9 mouse cellular contexts compared by ENCODE assay signal in the genomic region with DNA sequence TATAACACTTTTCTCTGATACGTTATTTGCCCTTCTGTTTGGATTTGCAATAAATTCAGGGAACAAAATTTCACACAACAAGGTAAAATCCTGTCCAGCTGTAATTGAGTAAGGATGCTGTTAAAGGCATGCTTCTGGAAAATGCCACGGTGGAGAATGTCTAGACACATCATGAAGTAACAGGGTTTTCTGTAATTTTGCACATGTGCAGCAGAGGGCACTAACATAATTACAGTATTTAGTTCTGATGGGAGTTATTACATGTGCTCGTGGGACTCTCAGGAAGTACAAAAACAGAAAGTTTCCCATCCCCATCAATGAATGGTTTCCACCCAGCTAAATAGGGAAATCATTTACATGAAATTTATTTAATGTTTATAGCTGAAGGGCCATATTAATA. TPM values are rescaled to one million over a fixed set of nuclear protein-coding genes. Genes with fewer than 3 reads are reported as not detected.
DNase-seq lines count a peak whose midpoint lies in the region; ATAC-seq and TF ChIP-seq lines count a peak whose summit lies in the region.
"Had no signal": no experiment of that assay in that cellular context is flagged by ENCODE, and none has a peak within 500 bp of the region (broad histone marks: within the 10 kb centered on the region; RNA-seq: fewer than 3 reads in every experiment).

No protein-coding gene starts in this region.

- no peak overlapping the region for H3K4me3 ChIP-seq in hindbrain, postnatal 0 days (ENCODE audit: low read length)
- H3K4me3 ChIP-seq in hindbrain, embryonic 16.5 days (ENCODE audit: low read length) = no peak overlapping the region
- H3K4me3 ChIP-seq in midbrain, embryonic 16.5 days (ENCODE audit: low read depth, low read length) = no peak overlapping the region
- H3K4me3 ChIP-seq: heart, embryonic 15.5 days had no signal

- no peaks in the 10 kb centered on the region for H3K4me1 ChIP-seq in hindbrain, postnatal 0 days (ENCODE audit: insufficient read depth, low read length)
- H3K4me1 ChIP-seq in hindbrain, embryonic 16.5 days (ENCODE audit: control insufficient read depth, insufficient read depth, low read depth, low read length) = no peaks in the 10 kb centered on the region
- H3K4me1 ChIP-seq in midbrain, embryonic 16.5 days (ENCODE audit: control insufficient read depth, insufficient read depth, low read length) = no peaks in the 10 kb centered on the region
- H3K4me1 ChIP-seq: heart, embryonic 15.5 days had no signal

- no peak overlapping the region for H3K4me2 ChIP-seq in hindbrain, postnatal 0 days (ENCODE audit: low read depth, low read length)
- no peak overlapping the region for H3K4me2 ChIP-seq in hindbrain, embryonic 16.5 days (ENCODE audit: low read length)
- H3K4me2 ChIP-seq in midbrain, embryonic 16.5 days (ENCODE audit: low read length) = no peak overlapping the region
- H3K4me2 ChIP-seq: heart, embryonic 15.5 days had no signal

- H3K9me3 ChIP-seq in hindbrain, postnatal 0 days (ENCODE audit: low read length) = no peaks in the 10 kb centered on the region
- H3K9me3 ChIP-seq in hindbrain, embryonic 16.5 days (ENCODE audit: control insufficient read depth, low read length) = no peaks in the 10 kb centered on the region
- H3K9me3 ChIP-seq in midbrain, embryonic 16.5 days (replicated peaks; ENCODE audit: control insufficient read depth, low read length, poor library complexity, severe bottlenecking) = no peaks in the 10 kb centered on the region
- H3K9me3 ChIP-seq: heart, embryonic 15.5 days had no signal

- peak; percentile 65 for TF ChIP-seq CTCF in hindbrain, postnatal 0 days (IDR thresholded peaks at IDR 0.05; ENCODE audit: low read depth)

- H3K27ac ChIP-seq in hindbrain, postnatal 0 days = no peak overlapping the region
- no peak overlapping the region for H3K27ac ChIP-seq in hindbrain, embryonic 16.5 days (ENCODE audit: low read depth, low read length)
- H3K27ac ChIP-seq in midbrain, embryonic 16.5 days (ENCODE audit: low read length) = no peak overlapping the region
- H3K27ac ChIP-seq: heart, embryonic 15.5 days had no signal

- intact Hi-C loops in left cerebral cortex, postnatal 14 days (cut with DNase I) = loop anchor here (2.0 kb wide), 1 partner anchor 220 kb away; no protein-coding TSS in a partner anchor

- no peaks in the 10 kb centered on the region for H3K36me3 ChIP-seq in hindbrain, postnatal 0 days (ENCODE audit: insufficient read depth, low read length)
- no peaks in the 10 kb centered on the region for H3K36me3 ChIP-seq in hindbrain, embryonic 16.5 days (ENCODE audit: control insufficient read depth, insufficient read depth, low read length)
- no peaks in the 10 kb centered on the region for H3K36me3 ChIP-seq in splenic B cell, adult 2 months (ENCODE audit: control insufficient read depth, insufficient read depth, low read length, poor library complexity, severe bottlenecking)
- no peaks in the 10 kb centered on the region for H3K36me3 ChIP-seq in midbrain, embryonic 16.5 days (ENCODE audit: control insufficient read depth, insufficient read depth, low read length)
- H3K36me3 ChIP-seq: heart, embryonic 15.5 days had no signal

- H3K27me3 ChIP-seq in hindbrain, postnatal 0 days (ENCODE audit: insufficient read depth, low read length) = no peaks in the 10 kb centered on the region
- no peaks in the 10 kb centered on the region for H3K27me3 ChIP-seq in hindbrain, embryonic 16.5 days (replicated peaks; ENCODE audit: control insufficient read depth, insufficient read depth, low read length)
- H3K27me3 ChIP-seq in splenic B cell, adult 2 months (ENCODE audit: control insufficient read depth, insufficient read depth, low read length, poor library complexity, severe bottlenecking) = no peaks in the 10 kb centered on the region
- no peaks in the 10 kb centered on the region for H3K27me3 ChIP-seq in midbrain, embryonic 16.5 days (ENCODE audit: control insufficient read depth, insufficient read depth, low read depth, low read length)
- H3K27me3 ChIP-seq: heart, embryonic 15.5 days had no signal

- no peak overlapping the region for H3K9ac ChIP-seq in hindbrain, postnatal 0 days (replicated peaks; ENCODE audit: low read length)
- H3K9ac ChIP-seq in hindbrain, embryonic 16.5 days (ENCODE audit: low read depth, low read length) = no peak overlapping the region
- H3K9ac ChIP-seq in midbrain, embryonic 16.5 days (ENCODE audit: low read depth, low read length) = no peak overlapping the region
- H3K9ac ChIP-seq: heart, embryonic 15.5 days had no signal

- peak; percentile 74 for DNase-seq in hindbrain, postnatal 0 days (ENCODE audit: low spot score)
- peak; percentile 53 for DNase-seq in CD4-positive, CD25-positive, alpha-beta regulatory T cell, adult 2 months (ENCODE audit: low read depth, low spot score)
- DNase-seq in brain, adult 2 months (ENCODE audit: low read depth, low spot score) = peak; percentile 70
- DNase-seq in gastrocnemius, postnatal 10 days = peak; percentile 22
- DNase-seq in left cerebral cortex, postnatal 14 days (ENCODE audit: low spot score in 2 of 2) = peak; percentile 61 to 69
- DNase-seq in splenic B cell, adult 2 months (ENCODE audit: low read depth, low spot score) = peak; percentile 38

- WGBS in hindbrain, postnatal 0 days = 35% methylated on average over 3 of the region's 3 CpGs
- 40% methylated on average over 3 of the region's 3 CpGs for WGBS in hindbrain, embryonic 16.5 days
- WGBS in midbrain, embryonic 16.5 days = 43% methylated on average over 3 of the region's 3 CpGs

- ATAC-seq in hindbrain, postnatal 0 days = no peak
- ATAC-seq in hindbrain, embryonic 16.5 days = no peak
- no peak for ATAC-seq in midbrain, embryonic 16.5 days

RNA-seq across cellular contexts. Expression of gene Cntln, which starts 7.8 kb away (rescaled TPM):
- 8.4 and 9.2 TPM in 2 replicates for total RNA-seq in hindbrain, postnatal 0 days (2014; rRNA removed)
- polyA plus RNA-seq in hindbrain, postnatal 0 days (2015; fragmentation: Nextera tagmentation; extraction: Ambion mirVana) = 5.9 and 7.1 TPM in 2 replicates
- 4.6 and 4.8 TPM in 2 replicates for polyA plus RNA-seq in hindbrain, embryonic 16.5 days (2015; fragmentation: Nextera tagmentation; extraction: Ambion mirVana)
- total RNA-seq in gastrocnemius, postnatal 10 days (2021) = 1 to 10 TPM; 5.6 to 6.3 TPM
- total RNA-seq in left cerebral cortex, postnatal 14 days (2021) = 1 to 10 TPM; 7.3 to 7.5 TPM
- polyA plus RNA-seq in midbrain, embryonic 16.5 days (2015; fragmentation: Nextera tagmentation; extraction: Ambion mirVana) = 4.6 and 4.7 TPM in 2 replicates

Comparison
In these comparisons a context has a peak if more than half of its experiments do, and no peak if none do; other contexts are left out.
1. DNase-seq: peak in every context shown above with its lines; median percentile 74 in hindbrain, postnatal 0 days; 70 in brain, adult 2 months; 65 in left cerebral cortex, postnatal 14 days; 53 in CD4-positive, CD25-positive, alpha-beta regulatory T cell, adult 2 months; 38 in splenic B cell, adult 2 months; 22 in gastrocnemius, postnatal 10 days.